Mouse (Mus musculus): ENCODE measurements around the gene Fry.

Gene Fry

DNA sequence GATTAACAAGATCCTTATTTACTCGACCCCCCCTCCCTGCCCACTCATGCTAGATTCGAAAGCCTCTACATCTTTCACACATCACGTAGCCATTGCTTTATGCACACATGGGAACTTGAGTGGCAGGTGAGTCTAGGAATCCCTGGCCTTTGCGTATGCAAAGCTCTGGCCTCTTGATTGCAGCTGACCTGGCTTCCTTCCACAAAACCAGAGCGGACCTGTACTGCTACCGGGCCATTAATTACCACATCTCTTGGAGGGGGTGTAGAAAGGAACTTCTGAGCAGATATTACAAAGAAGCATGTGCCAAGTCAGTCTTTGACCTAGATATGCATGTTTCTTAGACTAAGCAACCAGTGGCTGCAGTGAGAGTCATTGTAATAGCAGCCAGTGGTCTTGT, 55.4 kb downstream of the Fry start:
- DNase-seq (ENCODE audit: low spot score): no peak

DNA sequence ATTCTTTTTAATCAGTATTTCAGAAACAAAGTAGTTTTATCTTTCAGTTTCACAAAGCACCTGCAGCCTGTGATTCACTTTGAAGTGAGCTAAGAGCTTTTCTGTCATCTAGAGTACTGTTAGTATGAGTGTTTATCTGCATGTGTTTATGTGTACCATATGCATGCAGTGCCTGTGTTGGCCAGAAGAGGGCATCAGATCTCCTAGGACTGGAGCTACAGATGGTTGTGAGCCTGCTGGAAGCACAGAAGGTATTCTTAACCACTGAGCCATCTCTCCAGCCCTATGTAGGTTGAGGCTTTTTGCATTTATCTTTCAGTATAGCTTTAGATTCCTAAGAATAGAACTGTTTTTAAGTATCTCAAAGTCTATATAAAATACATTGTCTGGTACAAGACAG, 56.5 kb downstream of the Fry start:
- no peak for DNase-seq (ENCODE audit: low spot score)

- DNase-seq (ENCODE audit: low spot score): no peak
Observed at GRCm38 (mm10) chr5:150176251-150177015, 58.0 kb downstream of the Fry start.

DNA sequence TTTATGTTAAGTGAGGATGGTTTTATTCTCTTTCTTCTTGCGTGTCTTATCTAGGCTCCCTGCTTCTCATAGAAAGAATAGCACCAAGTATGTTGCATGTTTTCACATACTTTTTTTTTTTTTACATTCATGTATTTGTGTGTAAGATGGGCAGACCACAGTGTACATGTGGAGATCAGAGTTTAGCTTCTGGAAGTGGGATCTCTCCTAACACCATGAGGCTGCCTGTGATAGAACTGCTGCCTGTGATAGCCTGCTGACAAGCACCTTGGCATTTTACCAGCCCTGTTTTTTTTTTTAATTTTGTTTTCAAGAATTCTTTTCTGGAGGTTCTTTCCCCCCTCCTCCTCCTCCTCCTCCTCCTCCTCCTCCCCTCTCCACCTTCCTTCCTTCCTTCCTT, 59.3 kb downstream of the Fry start:
- no peak for DNase-seq (ENCODE audit: low spot score)

- no peak for DNase-seq (ENCODE audit: low spot score)
Observed at GRCm38 (mm10) chr5:150178194-150178801, 59.9 kb downstream of the Fry start.

DNA sequence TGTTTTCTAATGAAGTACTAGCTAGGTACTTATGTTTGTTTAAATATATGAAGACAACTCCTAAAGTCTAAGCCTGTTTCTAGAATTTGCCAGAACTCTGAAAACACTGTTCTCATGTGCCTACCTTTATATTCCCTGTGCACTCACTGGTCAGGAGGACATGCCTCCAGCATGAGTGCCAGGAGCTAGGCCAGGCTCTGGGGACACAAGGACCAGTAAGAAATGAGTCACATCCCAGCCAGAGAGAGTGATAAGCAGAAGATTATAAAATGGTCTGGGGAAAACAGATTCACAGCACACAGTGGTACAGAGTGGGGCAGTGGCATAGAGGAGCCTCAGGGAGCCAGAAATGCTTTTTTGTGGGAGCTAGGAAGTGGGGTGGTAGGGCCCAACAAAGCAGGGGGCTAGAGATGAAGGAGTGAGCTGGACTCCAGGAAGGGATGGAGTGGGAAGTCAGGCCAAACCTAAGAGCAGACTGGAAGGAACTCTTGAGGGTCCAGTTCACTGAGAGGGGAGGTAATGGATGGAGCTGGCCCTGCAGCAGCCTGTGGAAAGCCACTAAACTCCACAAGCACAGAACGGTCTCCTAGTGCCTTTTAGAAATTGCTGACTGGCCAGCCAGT, 62.7 kb downstream of the Fry start:
- DNase-seq (ENCODE audit: low spot score): no peak

DNA sequence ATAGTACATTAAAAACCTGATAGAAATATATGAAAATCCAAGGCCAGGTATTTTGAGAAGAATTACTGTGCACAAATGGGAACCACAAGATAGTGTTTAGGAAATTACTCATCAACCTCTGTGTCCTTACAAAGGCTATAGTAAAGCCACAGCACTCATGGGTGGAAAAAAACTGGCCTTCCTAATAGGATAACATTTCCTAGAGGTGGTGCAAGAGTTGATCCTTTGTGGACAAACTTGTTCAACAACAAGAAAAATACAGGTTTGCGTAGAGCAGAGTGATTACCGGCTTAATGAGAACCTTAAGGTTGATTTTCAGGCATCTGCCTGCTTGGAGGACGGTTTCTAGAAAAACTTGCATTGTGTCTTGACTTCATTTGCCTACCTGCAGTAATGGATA, 66.5 kb downstream of the Fry start:
- no peak for DNase-seq (ENCODE audit: low spot score)

DNA sequence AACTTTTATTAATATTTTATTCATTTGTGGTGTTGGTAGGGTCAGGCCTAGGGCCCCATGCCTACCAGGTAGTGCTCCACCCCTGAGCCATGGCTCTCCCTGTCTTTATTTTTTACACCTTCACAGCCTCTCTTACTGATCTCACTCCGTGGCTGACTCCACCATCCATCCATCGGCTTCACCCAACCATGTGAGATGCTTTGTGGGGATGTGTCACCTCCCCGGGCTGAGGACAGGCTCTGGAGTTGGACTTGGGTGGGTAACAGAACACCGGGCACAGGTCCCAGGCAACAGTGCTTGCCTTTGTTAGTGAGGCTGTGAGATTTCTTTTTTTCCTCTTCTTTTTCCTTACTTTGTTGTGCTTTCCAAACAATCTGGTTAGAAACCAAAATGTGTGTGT, 67.7 kb downstream of the Fry start:
- no peak for DNase-seq (ENCODE audit: low spot score)

DNA sequence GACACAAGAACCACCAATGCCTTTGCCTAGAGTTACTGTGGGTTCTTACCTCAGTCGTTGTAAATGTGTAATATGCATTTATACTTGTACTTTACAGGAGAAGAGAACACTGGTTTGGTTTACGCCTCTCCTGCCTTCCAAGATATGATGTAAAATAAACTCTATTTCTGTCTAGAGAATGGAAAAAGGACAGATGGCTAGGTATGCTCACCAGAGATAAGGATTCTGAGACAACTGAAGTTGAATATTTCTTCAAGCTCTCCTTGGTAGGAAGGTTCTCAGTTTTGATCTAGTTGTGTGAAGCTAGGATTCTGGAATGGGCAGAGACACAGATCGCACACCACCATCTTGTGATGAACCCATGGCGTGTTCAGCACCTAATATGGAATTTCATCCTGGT, 68.2 kb downstream of the Fry start:
- DNase-seq (ENCODE audit: low spot score): no peak

GRCm38 (mm10) chr5:150188031-150188430, 69.6 kb downstream of the Fry start:
- no peak for DNase-seq (ENCODE audit: low spot score)

DNA sequence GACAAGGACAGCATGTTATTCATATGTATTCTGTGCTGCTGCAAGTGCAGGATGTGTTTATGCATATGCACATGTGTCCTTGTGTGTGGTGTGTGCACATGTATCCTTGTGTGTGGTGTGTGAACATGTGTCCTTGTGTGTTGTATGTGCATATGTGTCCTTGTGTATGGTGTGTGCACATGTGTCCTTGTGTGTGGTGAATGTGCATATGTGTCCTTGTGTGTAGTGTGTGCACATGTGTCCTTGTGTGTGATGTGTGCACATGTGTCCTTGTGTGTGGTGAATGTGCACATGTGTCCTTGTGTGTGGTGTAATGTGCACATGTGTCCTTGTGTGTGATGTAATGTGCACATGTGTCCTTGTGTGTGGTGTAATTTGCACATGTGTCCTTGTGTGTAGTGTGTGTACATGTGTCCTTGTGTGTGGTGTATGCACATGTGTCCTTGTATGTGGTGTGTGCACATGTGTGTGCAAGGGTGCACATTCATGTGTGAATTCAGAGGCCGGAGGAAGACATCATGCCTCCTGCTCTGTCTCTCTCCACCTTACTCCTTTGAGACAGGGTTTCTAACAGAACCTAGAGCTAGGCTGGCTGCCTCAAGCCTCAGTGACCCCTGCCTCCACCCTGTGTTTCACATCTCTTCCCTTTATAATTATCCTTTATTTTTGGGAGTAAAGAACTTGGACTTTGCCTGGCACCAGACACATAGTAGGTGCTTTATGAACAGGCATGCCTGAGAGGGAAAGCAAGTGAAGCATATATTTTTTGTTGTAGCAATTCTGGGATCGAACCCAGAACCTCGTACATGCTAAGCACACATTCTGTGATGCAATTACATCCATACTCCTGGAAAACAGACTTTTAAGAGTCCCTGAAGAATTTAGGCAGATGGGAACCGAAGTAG, 72.3 kb downstream of the Fry start:
- no peak for DNase-seq (ENCODE audit: low spot score)

DNA sequence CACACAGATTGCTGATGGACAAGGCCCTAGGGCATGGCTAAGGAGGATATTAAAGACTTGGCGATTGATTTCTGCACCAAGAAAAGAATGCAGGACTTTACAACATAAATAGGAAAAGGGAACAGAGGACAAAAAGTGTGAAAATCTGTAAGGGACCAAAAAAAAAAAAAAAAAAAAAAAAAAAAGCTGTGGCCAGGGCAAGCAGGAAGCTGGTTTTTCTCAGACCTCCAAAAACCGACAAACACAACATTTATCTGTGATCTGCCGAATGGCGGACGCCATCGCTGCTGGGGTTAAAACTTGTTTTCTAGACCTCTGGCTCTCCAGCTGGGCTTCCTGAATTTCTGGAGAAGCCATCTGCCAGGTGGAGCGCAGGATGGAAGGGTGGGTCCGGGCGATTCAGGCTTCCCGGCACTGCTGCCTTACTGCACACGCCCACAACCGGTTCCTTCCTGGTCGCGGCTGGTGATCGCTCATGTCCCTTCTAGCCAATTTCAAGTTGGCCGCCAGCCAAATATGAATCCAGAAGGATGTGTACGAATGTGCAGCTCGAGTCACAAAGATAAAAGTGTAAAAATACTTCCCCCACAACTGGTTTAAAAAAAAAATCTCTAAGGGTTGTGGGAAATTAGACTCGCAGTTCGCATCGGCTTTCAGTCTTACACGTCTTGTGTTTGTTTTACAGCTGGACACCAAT, 77.2 kb downstream of the Fry start:
- peak; percentile 25 for DNase-seq (ENCODE audit: low spot score)

- no peak for DNase-seq (ENCODE audit: low spot score)
Observed at GRCm38 (mm10) chr5:150196211-150196585, 77.8 kb downstream of the Fry start.

DNA sequence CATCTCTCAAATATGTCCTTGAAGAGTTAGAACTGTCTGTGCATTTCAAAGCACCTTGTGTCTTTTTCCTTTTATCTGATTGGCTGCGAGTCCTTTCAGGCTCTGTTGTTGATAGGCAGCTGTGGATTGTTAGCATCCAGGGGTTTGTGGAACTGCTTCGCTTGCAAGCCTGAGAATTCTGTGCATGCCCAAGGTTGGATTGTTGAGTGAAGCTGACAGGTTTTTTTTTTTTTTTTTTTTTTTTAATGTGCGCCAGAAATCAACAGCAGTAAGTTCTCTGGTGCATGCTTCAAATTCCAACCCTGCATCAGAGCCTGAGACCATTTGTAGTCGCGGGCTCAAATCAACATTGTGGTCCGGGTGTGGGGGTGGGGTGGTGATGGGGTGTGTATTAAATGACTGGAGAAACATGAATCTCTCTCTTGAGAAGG, 78.5 kb downstream of the Fry start:
- DNase-seq (ENCODE audit: low spot score): no peak

GRCm38 (mm10) chr5:150206749-150207148, 88.3 kb downstream of the Fry start:
- no peak for DNase-seq (ENCODE audit: low spot score)

DNA sequence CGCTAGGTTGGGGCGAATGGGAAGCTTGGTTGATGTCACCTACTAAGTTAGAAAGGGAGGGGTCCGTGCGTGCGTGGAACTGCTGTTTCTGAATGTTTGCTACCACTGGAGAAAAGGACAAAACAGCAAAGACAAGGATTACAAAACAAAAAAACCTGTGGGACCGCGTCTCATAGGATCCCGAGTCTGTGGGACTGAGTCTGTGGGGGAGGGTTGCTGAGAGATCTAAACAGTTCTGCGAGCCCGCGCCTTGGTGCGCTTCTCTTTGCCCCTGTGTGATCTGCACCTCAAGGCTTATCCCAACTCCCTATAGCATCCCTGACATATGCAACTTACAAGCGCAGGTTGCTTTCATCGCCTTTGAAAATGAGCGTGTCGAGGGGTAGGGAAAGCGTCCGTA, 89.2 kb downstream of the Fry start:
- DNase-seq (ENCODE audit: low spot score): no peak

DNA sequence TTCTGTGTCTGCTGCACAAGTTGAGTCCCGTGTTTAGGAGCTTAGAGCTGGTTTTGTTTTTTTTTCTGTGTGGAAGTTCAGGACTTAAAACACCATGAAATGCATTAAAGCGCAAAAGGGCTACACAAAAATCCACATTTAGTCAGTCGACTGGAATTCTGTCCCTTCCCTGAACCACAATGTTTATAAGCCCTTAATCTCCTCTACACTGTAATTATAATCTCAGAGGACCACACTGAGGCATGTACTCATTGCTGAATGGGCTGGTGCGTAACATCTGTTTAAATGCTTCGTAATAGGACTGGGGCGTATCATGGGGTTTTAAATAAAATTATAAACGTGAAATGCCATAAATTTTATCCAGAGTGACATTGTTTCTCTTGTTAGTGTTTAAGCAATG, 89.6 kb downstream of the Fry start:
- DNase-seq (ENCODE audit: low spot score): no peak

DNA sequence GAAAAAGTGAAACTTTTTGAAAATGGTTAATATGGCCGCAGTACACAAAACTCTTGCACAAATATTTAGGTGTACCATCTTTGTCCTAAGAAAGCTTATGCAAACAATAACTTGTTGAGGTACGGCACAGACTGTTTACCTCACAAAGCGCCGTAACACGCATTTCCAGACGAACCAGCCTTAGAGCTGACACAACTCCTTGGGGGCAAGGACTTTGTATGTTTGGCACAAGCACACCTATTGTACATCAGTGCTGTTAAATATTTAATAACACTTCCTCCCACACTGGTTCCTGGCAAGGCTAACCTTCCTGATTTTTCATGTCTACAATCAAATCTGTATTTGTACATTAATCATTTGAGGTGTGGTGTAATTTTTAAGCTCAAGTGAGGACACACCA, 95.6 kb downstream of the Fry start:
- DNase-seq (ENCODE audit: low spot score): no peak

DNA sequence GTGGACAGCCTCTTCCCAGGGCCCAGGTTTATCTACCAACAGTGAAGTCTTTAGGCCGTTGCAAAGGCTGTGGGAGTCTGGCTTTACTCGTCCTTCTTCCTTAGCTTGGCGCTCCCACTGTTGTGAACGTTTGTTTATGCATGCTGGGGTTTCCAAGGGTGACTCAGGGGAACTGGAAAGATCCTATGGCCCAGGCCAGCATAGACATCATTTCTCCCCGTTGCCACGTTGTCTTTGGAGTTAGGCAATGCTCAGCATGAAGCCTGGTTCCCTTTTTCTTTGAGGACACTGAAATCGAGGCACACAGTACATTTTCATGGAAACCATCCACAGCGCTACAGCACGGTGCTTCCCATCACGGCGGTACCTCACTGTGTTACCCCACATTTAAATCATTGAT, 97.6 kb downstream of the Fry start:
- DNase-seq (ENCODE audit: low spot score): no peak

DNA sequence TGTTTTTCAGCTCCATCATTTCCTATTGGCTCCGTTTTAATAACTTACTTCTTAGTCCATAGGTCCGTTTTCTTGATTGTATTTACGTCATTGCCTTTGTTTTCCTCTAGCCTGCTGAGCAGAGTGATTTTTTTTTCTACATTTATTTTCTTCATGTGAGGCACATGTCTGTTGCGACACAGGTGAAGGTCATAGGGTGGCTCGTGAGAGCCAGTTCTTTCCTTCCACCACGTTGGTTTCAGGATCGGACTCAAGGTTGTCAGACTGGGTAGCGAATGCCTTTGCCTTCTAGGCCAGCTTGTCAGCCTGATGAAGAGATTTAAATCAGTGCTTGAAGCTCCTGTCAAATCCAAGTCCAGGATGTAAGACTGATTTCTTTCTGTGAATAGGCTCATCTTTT, 101.0 kb downstream of the Fry start:
- DNase-seq (ENCODE audit: low spot score): no peak

DNA sequence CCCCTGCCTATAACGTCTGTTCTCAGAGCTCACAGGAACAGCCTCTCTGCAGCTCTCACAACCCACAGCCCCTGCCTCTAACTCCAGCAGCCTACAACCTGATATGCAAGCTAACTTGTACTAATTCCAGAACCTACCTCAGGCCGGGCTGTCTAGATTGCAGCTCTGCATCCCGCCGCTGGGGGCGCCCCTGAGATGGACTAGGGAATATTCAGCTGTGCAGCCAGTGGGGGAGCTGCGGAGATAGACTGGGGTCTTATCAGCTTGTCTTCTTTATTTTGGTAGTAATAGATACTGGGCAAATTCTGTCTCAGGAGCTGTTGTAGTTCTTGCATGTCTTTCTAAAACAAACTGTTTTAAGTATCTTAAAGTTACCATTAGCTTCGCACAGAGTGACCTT, 101.9 kb downstream of the Fry start:
- DNase-seq (ENCODE audit: low spot score): peak; percentile 26

GRCm38 (mm10) chr5:150221806-150222205, 103.4 kb downstream of the Fry start:
- DNase-seq (ENCODE audit: low spot score): no peak

Measured in c-Kit-positive CD71-positive TER-119-positive erythroid progenitor cells, embryonic 14.5 days (primary cell).